Mouse (Mus musculus) hematopoietic multipotent progenitor cell, adult 10-12 weeks (in vitro differentiated cells): ENCODE results near the gene Apold1. TPM values are rescaled to one million over a fixed set of nuclear protein-coding genes. Genes with fewer than 3 reads are reported as not detected.

Experiments used
- polyA plus RNA-seq: library from polyadenylated mRNA; stranded (reverse); fragments of >175 nt; gene quantifications from 2 replicates; pipeline ENCODE4 v1.2.3, GENCODE M21; 2012; ENCODE audit warnings: low replicate concordance

Apold1 gene
- not detected in 2 replicates for polyA plus RNA-seq

DNA sequence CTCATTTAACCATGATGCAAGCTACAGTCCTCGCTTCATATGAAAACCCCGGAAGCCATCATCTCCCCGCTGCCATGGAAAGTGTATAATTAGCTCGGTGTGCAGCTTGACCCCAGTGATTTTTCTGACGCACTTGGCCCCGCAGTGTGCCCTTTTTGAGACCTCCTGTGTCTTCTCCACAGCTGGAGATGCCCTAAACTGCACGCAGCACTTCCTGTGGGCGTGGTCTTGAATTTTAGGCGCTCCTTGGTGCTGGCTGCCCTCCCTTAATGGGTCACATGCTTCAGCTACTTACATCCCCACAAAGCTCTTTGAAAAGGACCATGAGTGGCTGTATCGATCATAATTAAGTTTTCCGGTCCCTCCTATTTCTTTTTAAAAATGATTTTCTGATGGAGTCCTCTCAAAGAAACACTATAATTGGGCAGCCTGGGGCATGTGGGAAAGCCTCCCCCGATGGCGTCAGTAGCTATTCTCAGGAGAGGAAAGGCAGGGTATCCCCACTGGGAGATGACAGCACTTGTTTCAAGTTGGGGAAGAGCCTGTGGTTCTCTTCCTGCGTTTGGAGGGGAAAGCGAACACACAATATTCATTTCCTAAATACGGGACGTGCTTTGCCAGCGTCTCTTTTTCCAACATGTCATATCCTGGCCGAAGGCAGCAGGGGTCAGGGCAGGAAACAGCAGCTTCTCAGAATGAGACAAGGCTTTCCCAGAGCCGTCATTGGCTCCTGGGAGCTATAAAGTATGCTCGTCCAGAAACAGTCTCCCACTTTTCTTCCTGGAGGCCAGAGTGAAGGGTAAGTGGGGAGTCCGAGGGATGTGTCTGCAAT is at the start of gene Apold1:
TSS of gene Apold1 (plus strand) at position 488 of the 832 bp plus-strand sequence.

DNA sequence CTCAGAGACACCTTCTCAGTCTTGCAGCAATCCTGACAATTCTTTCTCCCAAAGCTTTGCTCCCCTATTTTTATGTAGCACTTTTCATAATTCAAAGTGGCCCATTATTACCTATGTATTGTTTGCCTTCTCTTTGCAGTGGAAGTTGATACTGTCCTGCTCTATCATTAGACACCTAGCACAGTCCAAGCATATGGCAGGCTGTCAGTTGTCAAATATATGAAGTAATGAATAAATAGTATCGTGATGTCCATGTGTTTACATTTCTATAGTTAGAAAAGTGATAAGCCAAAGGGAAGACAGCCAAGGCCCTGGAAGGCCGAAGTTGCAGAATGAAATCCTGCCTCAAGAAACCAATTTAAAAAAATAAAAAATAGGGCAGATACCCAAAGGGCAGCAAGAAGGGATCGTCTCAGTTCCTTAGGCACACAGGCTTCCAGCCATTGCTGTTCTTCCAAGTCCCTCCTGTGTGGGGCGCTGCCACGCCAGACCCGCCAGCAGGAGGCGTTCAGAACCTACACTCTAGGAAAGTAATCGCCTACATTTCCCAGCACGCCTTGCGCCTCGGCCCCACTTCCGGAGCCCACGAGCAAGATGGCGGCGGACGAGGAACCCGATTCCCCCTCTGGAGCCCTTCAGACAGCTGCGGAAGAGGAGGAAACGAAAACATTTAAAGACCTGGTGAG is 29.7 kb downstream of the Apold1 start, which contains the start of gene Ddx47:
TSS of gene Ddx47 (plus strand) at position 565 of the 686 bp plus-strand sequence.

Other genes with a start within 250 kb of the Apold1 start
- 3.4 and 5.8 TPM in 2 replicates for gene Dusp16, start 189.1 kb upstream of the Apold1 start, polyA plus RNA-seq
- 17.8 and 30.7 TPM in 2 replicates for gene Crebl2, start 151.6 kb upstream of the Apold1 start, polyA plus RNA-seq
- 4.3 and 4.7 TPM in 2 replicates for gene Gpr19, start 83.1 kb upstream of the Apold1 start, polyA plus RNA-seq
- 112 and 188 TPM in 2 replicates for gene Cdkn1b, start 61.3 kb upstream of the Apold1 start, polyA plus RNA-seq
- 3.4 and 8.0 TPM in 2 replicates for gene Ddx47, start 29.9 kb downstream of the Apold1 start, polyA plus RNA-seq
- 0.06 TPM in 1 of 2 replicates, not detected in the other for gene Gprc5a, start 83.9 kb downstream of the Apold1 start, polyA plus RNA-seq
- not detected in 2 replicates for gene Gprc5d, start 136.6 kb downstream of the Apold1 start, polyA plus RNA-seq
- gene Fam234b, start 216.3 kb downstream of the Apold1 start, polyA plus RNA-seq = 5.9 and 10.5 TPM in 2 replicates
- gene Hebp1, start 216.3 kb downstream of the Apold1 start, polyA plus RNA-seq = 4.0 and 17.0 TPM in 2 replicates